Mouse (Mus musculus): ENCODE results near the gene Pgap1. TPM values are rescaled to one million over a fixed set of nuclear protein-coding genes. Genes with fewer than 3 reads are reported as not detected.

The Pgap1 gene
- polyA plus RNA-seq, 1 experiment from 2014 or later, result 7.4 TPM

DNA sequence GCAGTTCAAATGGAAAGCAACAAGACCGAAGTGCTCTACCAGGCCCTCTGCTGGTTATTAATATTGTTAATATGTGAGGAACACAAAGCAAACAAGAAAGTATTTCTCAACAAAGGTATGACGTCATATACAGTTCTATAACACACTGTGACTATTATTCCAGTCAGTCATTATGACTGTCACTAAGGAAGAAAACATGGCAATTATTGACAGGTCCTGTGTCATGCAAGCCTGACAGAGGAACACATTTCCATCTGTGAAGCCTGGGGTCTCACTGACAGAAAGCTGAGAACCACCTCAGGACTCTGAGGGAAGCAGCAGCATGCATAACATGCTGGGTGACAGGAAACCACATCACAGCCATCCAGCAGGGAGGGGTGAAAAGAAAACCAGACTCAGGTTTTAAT lies 65.0 kb downstream of the Pgap1 start:
- DNase-seq (ENCODE audit: low spot score), result no peak
- Histone ChIP-seq H3K4me3 (no peak overlapping the region), H3K9me3 (no peaks in the 10 kb centered on the region), H3K36me3 (peaks cover 24% of the 10 kb centered on the region), H3K27me3 (ENCODE audit: insufficient read depth, poor library complexity, severe bottlenecking) (no peaks in the 10 kb centered on the region), H3K4me1 (replicated peaks) (no peaks in the 10 kb centered on the region), H3K27ac (no peak overlapping the region)
- WGBS, result 86% methylated on average over 2 of the region's 2 CpGs

DNA sequence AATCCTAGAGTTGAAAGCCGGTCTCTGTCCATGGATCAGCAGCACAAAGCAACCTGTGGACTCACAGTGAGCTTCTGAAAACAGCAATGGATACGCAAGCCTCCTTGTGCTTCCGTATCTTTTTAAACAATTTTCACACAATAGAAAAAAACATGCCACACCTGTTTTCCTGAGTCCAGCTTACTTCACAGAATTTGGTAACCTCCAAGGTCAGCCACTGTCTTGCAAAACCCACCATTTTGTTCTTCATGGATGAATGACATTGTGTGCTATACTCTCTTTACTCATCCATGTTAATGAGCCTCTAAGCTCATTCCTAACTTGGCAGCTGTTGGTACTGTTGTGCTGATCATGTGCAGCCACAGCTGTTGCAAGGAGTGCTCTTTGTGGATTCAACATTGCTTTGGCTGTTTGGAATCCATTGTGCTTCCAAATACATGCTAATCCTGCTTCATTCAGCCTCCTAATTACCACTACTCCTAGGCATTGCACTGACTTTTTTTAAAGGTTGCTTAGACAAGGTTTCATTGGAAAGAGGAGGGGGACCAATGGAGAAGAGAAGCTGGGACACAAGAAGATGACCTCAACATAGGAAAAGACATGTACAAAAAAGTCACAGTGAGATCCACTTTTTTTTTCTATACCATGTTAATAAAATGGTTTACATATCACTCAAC lies 72.6 kb downstream of the Pgap1 start:
- Histone ChIP-seq H3K27ac (no peak overlapping the region), H3K36me3 (peaks cover 38% of the 10 kb centered on the region), H3K4me1 (replicated peaks) (no peaks in the 10 kb centered on the region), H3K9me3 (no peaks in the 10 kb centered on the region), H3K4me3 (no peak overlapping the region), H3K27me3 (ENCODE audit: insufficient read depth, poor library complexity, severe bottlenecking) (no peaks in the 10 kb centered on the region)
- no peak for DNase-seq (ENCODE audit: low spot score)
- 89% methylated on average over 3 of the region's 3 CpGs for WGBS

DNA sequence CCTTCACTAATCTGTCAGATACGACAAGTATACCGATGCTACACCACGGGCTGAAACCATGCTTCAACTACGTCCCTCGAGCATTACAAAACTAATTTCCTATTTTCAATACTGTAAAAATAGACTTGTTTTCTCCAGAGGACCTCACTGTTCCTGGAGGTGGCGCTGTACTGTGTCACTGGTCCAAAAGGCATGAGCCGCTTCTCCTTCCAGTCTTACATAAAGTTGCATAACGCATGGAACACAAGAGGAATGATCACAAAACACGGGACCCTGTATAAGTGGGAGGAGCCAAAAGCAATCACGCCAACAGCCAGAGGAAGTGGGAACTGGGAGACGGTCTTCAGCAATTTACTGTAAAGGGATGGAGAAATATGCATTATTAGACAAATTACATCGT lies 77.0 kb downstream of the Pgap1 start:
- 94% methylated on average over 12 of the region's 12 CpGs for WGBS
- H3K27me3 ChIP-seq (ENCODE audit: insufficient read depth, poor library complexity, severe bottlenecking), result no peaks in the 10 kb centered on the region
- peaks cover 34% of the 10 kb centered on the region for H3K36me3 ChIP-seq
- no peak for DNase-seq (ENCODE audit: low spot score)
- no peak overlapping the region for H3K4me3 ChIP-seq
- H3K9me3 ChIP-seq, result peaks cover 3% of the 10 kb centered on the region; the same call in 1 of the 2 replicates
- H3K27ac ChIP-seq, result no peak overlapping the region
- H3K4me1 ChIP-seq (replicated peaks), result no peaks in the 10 kb centered on the region

DNA sequence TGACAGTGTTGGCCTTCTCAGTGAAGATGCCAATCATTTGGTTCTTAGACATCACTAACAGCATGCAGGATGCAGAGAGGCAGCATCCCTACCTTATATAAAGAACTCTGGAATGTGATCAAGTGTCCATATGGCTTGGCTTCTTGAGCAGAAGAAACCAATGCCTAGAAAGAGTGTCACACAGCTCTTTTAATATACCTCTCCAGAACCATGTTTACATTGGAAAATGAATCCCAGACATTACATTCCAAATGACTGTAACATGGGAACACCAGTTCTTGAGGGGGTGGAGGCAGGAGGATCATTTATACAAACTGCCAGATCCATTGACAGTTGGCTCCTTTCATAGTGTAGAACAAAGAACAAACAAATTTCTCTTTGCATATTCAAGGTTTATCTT lies 88.8 kb downstream of the Pgap1 start:
- H3K27ac ChIP-seq, result no peak overlapping the region
- no peaks in the 10 kb centered on the region for H3K27me3 ChIP-seq (ENCODE audit: insufficient read depth, poor library complexity, severe bottlenecking)
- H3K4me3 ChIP-seq, result no peak overlapping the region
- H3K9me3 ChIP-seq, result no peaks in the 10 kb centered on the region
- no peaks in the 10 kb centered on the region for H3K4me1 ChIP-seq (replicated peaks)
- DNase-seq (ENCODE audit: low spot score), result no peak
- H3K36me3 ChIP-seq, result no peaks in the 10 kb centered on the region

DNA sequence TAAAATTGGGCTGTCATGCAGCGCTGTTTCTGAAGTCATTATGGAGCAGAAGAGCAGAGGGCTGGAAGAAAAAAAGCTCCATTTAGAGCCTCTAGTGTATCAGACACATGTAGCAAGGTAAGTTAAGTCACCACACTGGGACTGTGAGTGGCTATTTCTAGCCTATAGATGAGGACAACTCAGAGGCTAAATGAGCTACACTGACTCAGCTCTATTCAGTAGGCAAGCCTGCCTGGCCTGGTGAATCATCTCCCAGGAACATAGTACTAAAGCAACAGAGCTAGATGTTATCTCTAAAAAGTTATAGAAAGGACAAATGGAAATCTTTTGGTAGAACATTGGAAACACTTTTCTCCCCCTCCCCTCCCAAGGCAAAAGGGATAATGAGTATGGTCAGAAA lies 90.1 kb downstream of the Pgap1 start:
- Histone ChIP-seq H3K9me3 (no peaks in the 10 kb centered on the region), H3K36me3 (no peaks in the 10 kb centered on the region), H3K27ac (no peak overlapping the region), H3K4me3 (no peak overlapping the region), H3K27me3 (ENCODE audit: insufficient read depth, poor library complexity, severe bottlenecking) (no peaks in the 10 kb centered on the region), H3K4me1 (replicated peaks) (no peaks in the 10 kb centered on the region)
- WGBS, result 98% methylated on average over 1 of the region's 1 CpGs
- no peak for DNase-seq (ENCODE audit: low spot score)

DNA sequence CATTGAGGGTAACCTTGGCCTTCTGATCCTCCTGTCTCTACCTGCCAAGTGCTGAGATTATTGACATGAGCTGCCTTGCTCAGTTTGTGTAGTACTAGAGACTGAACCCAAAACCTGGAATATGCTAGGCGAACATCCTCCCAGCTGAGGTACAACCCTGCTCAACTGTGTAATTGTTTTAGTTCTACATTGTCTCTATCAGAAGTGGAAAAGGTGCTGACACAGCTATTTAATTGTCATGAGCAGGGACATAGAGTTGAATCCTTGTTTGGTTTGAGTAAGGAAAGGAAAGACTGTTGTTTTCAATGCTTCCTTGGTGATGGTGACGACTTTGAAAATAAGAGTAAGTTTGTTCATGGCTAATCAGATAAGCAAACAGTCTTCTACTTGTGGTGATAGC lies 105.4 kb downstream of the Pgap1 start:
- no peaks in the 10 kb centered on the region for H3K4me1 ChIP-seq (replicated peaks)
- H3K4me3 ChIP-seq, result no peak overlapping the region
- WGBS, result 85% methylated on average over 2 of the region's 2 CpGs
- H3K27me3 ChIP-seq (ENCODE audit: insufficient read depth, poor library complexity, severe bottlenecking), result no peaks in the 10 kb centered on the region
- DNase-seq (ENCODE audit: low spot score), result no peak
- H3K36me3 ChIP-seq, result no peaks in the 10 kb centered on the region
- no peak overlapping the region for H3K27ac ChIP-seq
- H3K9me3 ChIP-seq, result no peaks in the 10 kb centered on the region

DNA sequence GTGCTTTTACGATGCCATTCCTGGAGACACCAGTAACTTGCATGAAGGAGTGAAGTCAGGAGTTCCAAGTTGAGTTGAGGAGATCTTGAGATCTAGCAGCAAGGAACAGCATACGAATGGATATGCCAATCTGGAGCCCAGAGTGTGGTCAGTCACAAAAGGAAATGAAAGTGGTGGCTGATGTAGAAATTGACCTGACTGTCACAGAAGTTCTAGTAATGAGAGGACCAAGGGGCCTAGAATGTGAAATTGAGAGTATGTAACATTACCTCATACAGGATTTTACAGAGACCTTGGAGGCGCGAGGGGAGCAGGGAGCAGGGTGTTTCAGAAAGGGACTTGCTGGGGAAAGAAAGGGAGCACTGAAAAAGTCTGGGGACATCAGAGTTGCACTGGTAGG lies 108.7 kb downstream of the Pgap1 start:
- Histone ChIP-seq H3K27me3 (ENCODE audit: insufficient read depth, poor library complexity, severe bottlenecking) (no peaks in the 10 kb centered on the region), H3K4me3 (no peak overlapping the region), H3K27ac (no peak overlapping the region), H3K9me3 (no peaks in the 10 kb centered on the region), H3K36me3 (no peaks in the 10 kb centered on the region), H3K4me1 (replicated peaks) (no peaks in the 10 kb centered on the region)
- no peak for DNase-seq (ENCODE audit: low spot score)
- WGBS, result 83% methylated on average over 4 of the region's 4 CpGs

DNA sequence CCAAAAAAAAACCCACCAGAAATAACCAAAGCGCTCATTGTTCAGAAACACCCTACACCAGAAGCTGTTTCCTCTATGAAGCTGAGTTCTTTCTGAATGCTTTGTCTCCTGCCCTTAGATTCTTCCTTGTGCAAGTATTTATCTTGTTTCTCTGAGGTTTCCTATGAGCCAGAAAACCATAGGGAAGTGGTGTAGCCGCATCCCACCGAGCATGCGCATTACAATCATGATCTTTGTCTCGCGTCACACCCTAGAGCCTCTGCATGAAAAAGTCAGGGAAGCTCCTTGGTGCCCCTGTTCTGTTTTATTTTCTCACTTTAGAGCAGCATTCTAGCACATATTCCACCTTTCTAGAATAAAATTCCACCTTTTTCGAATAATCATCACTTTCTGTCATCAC lies 113.8 kb downstream of the Pgap1 start:
- Histone ChIP-seq H3K27me3 (ENCODE audit: insufficient read depth, poor library complexity, severe bottlenecking) (no peaks in the 10 kb centered on the region), H3K4me3 (no peak overlapping the region), H3K9me3 (no peaks in the 10 kb centered on the region), H3K36me3 (no peaks in the 10 kb centered on the region), H3K4me1 (replicated peaks) (no peaks in the 10 kb centered on the region), H3K27ac (no peak overlapping the region)
- DNase-seq (ENCODE audit: low spot score), result no peak
- WGBS, result 54% methylated on average over 7 of the region's 7 CpGs

DNA sequence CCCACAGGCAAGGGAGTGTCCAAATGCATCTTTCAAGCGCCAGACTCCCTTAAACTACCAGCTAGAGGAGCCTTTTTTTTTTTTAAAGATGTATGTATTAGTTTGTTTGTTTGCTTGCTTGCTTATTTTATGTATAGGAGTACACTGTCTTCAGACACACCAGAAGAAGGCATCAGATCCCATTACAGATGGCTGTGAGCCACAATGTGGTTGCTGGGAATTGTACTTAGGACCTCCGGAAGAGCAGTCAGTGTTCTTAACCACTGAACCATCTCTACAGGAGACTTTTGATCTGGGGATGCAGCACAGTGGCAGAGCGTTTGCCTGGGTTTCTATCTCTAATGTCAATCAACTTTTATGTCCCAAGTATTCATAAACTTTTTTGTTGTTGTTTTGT lies 118.4 kb downstream of the Pgap1 start:
- H3K4me3 ChIP-seq, result peak overlapping the region; percentile 74
- no peaks in the 10 kb centered on the region for H3K9me3 ChIP-seq
- peaks cover 13% of the 10 kb centered on the region for H3K36me3 ChIP-seq
- peak overlapping the region; percentile 91 for H3K27ac ChIP-seq
- H3K27me3 ChIP-seq (ENCODE audit: insufficient read depth, poor library complexity, severe bottlenecking), result no peaks in the 10 kb centered on the region
- DNase-seq (ENCODE audit: low spot score), result no peak
- peaks cover 8% of the 10 kb centered on the region; the same call in 1 of the 2 replicates for H3K4me1 ChIP-seq (replicated peaks)
- 50% methylated on average over 3 of the region's 3 CpGs for WGBS

DNA sequence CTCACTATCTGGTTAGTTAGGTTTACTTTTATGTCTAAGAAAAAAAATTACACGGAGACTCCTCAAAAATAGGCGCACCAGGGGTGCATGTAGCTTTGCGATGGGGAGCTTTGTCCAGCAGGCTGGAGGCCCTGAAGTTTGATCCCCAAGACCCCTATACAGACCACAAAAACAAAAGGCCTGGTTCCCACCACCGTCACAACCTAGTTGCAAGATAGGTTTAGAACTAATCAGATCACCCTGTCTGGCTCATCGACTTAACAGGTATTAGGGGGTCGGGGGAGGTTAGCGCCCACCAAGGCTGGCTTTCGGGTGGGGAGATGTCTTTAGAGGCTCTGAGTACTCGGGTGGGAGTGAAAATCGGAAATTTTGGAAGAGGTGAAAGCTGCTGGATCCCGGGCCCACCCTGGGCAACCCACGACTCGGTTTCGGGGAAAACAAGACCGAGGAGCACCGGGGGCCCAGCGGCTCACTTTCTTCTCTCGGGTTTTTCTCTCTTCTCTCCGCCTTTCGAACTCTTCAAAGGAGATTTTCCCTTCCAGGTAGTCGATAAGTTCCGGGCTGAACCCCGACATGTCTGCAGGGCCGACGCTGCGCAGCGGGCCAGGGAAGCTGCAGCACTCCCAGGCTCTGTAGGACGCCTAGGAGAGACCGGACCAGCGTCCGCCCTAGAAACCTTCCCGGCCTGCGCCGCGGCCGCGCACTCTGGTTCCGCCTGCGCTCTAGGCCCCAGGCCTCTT lies 119.0 kb downstream of the Pgap1 start, which contains the start of gene Gtf3c3:
Gtf3c3 (minus strand) TSS at position 632 of the 740 bp plus-strand sequence.
- no peaks in the 10 kb centered on the region for H3K9me3 ChIP-seq
- H3K36me3 ChIP-seq, result peaks cover 19% of the 10 kb centered on the region
- WGBS, result 4% methylated on average over 39 of the region's 39 CpGs
- H3K27me3 ChIP-seq (ENCODE audit: insufficient read depth, poor library complexity, severe bottlenecking), result no peaks in the 10 kb centered on the region
- peak; percentile 82 for DNase-seq (ENCODE audit: low spot score)
- peak within 1 kb of the TSS; percentile 91 for H3K27ac ChIP-seq
- H3K4me3 ChIP-seq, result peak within 1 kb of the TSS; percentile 74
- H3K4me1 ChIP-seq (replicated peaks), result peaks cover 8% of the 10 kb centered on the region; the same call in 1 of the 2 replicates

Other genes starting within 250 kb of the Pgap1 start
- gene Gtf3c3, start 118.7 kb downstream of the Pgap1 start, polyA plus RNA-seq (2016; fragmentation: Nextera tagmentation; extraction: Ambion mirVana), result 28.1 and 29.3 TPM in 2 replicates

Measured in hindbrain, embryonic 10.5 days (tissue).